Mouse (Mus musculus) left cerebral cortex, postnatal 14 days (tissue): ENCODE data around the gene Gm3453. TPM values are rescaled to one million over a fixed set of nuclear protein-coding genes. Genes with fewer than 3 reads are reported as not detected.
A peak's percentile ranks its signal among the peaks of the same experiment; 100 is the strongest.
"Not testable (repeated sequence)": the region's sequence is repeated elsewhere in the genome, so short reads cannot be mapped to it uniquely, and the experiment has no call there.

Source experiments
- DNase-seq, 2 experiments: peaks; one replicate each; pipeline ENCODE4 v3.0.0; 2021 to 2022; ENCODE audit warnings: low spot score in 2 of 2, mixed read lengths in 1 of 2
- intact Hi-C: fragments of 180-260 bp; cut with DNase I; formaldehyde crosslinking; loops from one replicate; pipeline ENCODE4 v1.15.1; 2025
- long read RNA-seq, 2 experiments: library from polyadenylated mRNA; stranded (forward); transcript quantifications; one replicate each; pipeline ENCODE4 v2.0.0; 2021
- total RNA-seq, 2 experiments: library from RNA; stranded (reverse); gene quantifications; 2 replicates each; pipeline ENCODE4 v1.2.3; 2021

Gm3453 gene
- total RNA-seq = not detected
- long read RNA-seq, experiment 1 = 0 reads
- long read RNA-seq, experiment 2 = 0 reads

GRCm38 (mm10) chr14:5979037-5979436 is at the start of gene Gm3453:
Gm3453 (minus strand) TSS chr14:5979137.
- intact Hi-C loops = not testable (repeated sequence)

DNA sequence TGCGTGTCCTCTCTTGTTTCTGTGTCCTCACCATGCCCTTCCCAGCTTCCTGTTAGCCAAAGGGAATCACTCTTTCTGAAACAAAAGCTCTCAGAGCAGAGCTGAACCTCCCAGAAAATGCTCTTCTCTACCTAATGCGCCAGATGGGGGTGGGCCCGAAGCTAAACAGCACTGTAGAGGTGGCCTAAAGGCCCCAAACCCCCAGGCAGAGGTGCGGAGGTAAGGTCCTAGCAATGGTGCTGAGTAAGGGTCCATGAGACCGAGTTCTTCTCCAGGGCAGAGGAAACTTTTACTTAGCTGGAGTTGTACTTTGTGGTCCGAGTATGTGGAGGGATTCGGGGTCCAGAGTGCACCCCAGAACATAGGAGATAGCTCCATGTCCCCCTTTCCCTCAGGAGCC is 8.2 kb upstream of the Gm3453 start:
- intact Hi-C loops, DNase-seq: not testable (repeated sequence)

More at GRCm38 (mm10) chr14:5979037-5979436, at the start of gene Gm3453:
- not testable (repeated sequence) for DNase-seq

DNA sequence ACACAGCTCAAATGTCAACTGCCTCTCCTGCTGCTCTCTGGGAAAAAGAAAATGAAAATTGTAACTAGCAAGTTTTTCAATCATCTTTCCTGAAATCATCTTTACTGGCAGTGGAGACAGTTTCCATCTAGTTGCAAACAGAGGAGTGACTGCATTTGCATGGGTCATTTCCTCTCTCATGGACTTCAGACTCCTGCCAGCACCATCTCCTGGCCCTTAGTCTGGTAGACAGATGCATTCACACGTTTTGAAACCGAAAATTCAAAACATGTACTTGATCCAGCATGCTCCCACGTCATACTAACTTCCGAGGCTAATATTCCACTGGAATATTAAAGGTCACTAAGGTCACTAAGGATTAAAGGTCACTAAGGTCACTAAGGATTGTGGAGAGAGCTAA is 16.5 kb downstream of the Gm3453 start:
- DNase-seq, intact Hi-C loops: not testable (repeated sequence)

- intact Hi-C loops = not testable (repeated sequence)
- peak in 1 of 2 experiments; percentile 5 for DNase-seq
Measured at GRCm38 (mm10) chr14:5961635-5962034, 17.3 kb downstream of the Gm3453 start, which contains the start of gene Gm3248. Gm3248 (minus strand) TSS chr14:5961745.

DNA sequence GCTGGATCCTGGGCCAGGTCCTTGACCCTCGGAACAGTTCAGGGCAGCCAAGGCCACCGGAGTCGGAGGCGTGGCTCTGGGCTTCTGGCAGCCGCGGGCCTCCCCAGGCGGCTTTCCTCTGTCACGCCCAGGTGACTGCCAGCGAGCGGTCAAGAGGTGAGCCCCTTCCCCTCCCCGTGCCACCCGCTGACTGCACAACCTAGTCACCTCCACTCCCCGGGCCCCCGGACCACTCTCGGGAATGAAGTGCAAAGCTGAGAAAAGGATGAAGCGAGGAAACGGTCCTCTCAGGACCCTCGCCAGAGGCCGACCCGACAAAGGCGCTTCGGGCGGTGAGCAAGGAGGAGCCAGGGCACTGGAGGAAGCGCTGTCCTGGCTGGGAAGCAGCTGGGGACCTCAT is 17.8 kb downstream of the Gm3453 start:
- DNase-seq, intact Hi-C loops: not testable (repeated sequence)

DNA sequence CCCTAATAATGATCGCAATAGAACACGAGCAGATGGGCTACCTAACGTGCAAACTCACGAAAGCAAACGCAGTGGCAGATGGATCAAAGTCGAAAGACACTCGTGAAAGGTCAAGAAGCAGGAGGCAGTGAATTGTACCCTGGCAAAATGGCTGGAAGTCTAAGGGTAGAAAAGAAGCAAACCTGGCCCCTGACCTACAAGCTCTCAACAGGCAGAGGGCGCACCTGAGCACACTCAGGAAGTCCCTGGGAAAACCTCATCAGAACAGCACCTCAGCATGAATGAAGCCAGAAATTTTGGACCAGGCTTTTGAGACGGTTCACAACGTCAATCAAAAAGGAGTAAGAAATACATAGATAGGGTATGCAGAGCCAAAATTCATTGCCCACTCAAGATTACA is 18.5 kb downstream of the Gm3453 start:
- intact Hi-C loops = not testable (repeated sequence)
- DNase-seq = peak; percentile 31 to 32

DNA sequence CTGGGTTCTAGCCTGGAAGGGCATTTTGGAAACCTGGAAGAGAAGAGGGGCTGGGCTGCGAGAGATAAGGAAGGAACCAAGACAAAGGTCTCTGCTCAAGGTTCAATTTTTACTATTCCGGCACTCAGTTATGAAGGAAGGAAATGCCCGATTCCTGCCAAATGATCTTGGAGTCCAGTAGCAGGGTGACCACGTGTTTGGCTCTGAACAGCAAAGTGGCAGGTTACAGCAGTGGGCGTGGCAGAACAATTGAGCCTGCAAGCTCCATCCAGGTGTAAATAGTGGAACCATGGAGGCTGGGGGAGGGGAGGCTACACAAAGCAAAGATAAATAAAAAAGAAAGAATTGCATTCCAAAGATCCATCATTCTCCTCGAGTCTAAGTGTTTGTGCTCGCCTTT is 55.7 kb downstream of the Gm3453 start:
- intact Hi-C loops, DNase-seq: not testable (repeated sequence)

Other genes starting within 250 kb of the Gm3453 start
- under 1 TPM in 1 of 2 experiments, not detected in 1; 0.37 TPM for gene Gm3373, start 237.6 kb downstream of the Gm3453 start, total RNA-seq
- 1 to 10 TPM; 2.4 to 4.7 TPM for gene Gm3383, start 171.2 kb downstream of the Gm3453 start, total RNA-seq
- not detected for gene Gm3424, start 148.8 kb downstream of the Gm3453 start, total RNA-seq
- gene Gm8237, start 98.8 kb downstream of the Gm3453 start, total RNA-seq = under 1 TPM; 0.46 to 0.85 TPM
- under 1 TPM; 0.51 to 0.68 TPM for gene Gm3248, start 17.4 kb downstream of the Gm3453 start, total RNA-seq
- gene Gm6337, start 79.1 kb upstream of the Gm3453 start, total RNA-seq = not detected
- under 1 TPM; 0.20 to 0.23 TPM for gene Gm8206, start 114.8 kb upstream of the Gm3453 start, total RNA-seq
- 1 to 10 TPM in 1 of 2 experiments, under 1 TPM in 1; 0.53 to 1.4 TPM for gene Gm3468, start 129.5 kb upstream of the Gm3453 start, total RNA-seq
- gene Gm3476, start 146.7 kb upstream of the Gm3453 start, total RNA-seq = not detected
- gene Gm21560, start 240.2 kb upstream of the Gm3453 start, total RNA-seq = 1 to 10 TPM in 1 of 2 experiments, under 1 TPM in 1; 0.62 to 1.1 TPM